Mouse (Mus musculus) erythroblast, embryonic 14.5 days (primary cell): ENCODE data around the gene Inf2.

Experiments used
- GATA1 ChIP-seq: IDR thresholded peaks from 2 replicates; pipeline ENCODE4 v1.6.1; 2012; ENCODE audit warnings: low read length, inconsistent platforms, mixed read lengths
- TAL1 ChIP-seq: IDR thresholded peaks from 3 replicates; pipeline ENCODE4 v1.6.1; 2012; ENCODE audit warnings: low read length, inconsistent platforms, mixed read lengths

DNA sequence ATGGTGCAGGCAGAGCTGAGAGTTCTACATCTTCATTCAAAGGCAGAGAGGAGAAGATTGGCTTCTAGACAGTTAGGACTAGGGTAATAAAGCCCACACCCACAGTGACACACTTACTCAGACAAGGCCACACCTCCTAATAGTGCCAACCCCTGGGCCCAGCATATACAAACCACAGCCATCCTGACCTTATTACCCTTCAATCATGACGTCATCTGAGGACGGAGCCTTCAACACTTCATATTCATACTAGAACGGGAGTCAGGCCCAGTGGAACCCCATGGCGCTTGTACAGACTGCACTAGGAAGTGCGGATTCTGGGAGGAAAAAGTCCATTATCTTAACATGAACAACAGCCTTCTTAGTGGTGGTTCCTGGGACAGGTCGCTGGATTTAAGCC, 54.5 kb downstream of the Inf2 start:
- no peak for TF ChIP-seq GATA1
- no peak for TF ChIP-seq TAL1
